Mouse (Mus musculus) megakaryocyte progenitor cell, adult 5-6 weeks (primary cell): ENCODE data around the gene Lamp2. TPM values are rescaled to one million over a fixed set of nuclear protein-coding genes. Genes with fewer than 3 reads are reported as not detected.
"Not testable (repeated sequence)": the region's sequence is repeated elsewhere in the genome, so short reads cannot be mapped to it uniquely, and the experiment has no call there.

ENCODE experiments used
- ATAC-seq: replicated peaks from 2 replicates; pipeline ENCODE4 v1.8.0; 2016; ENCODE audit warnings: mild to moderate bottlenecking, moderate TSS enrichment, inconsistent platforms; ENCODE audit not compliant: poor library complexity
- total RNA-seq, 2 experiments: library from RNA; stranded (forward) in 1 of 2; stranded (reverse) in 1 of 2; fragments of 157-497, 149-512 nt in 1 of 2; fragments of 200-1000 nt in 1 of 2; gene quantifications; 2 replicates each; pipeline versions ENCODE4 v1.2.3 to v1.2.4; 2015 to 2017

Gene Lamp2
- total RNA-seq (2015): 262 and 283 TPM in 2 replicates
- 159 and 183 TPM in 2 replicates for total RNA-seq (2017)

DNA sequence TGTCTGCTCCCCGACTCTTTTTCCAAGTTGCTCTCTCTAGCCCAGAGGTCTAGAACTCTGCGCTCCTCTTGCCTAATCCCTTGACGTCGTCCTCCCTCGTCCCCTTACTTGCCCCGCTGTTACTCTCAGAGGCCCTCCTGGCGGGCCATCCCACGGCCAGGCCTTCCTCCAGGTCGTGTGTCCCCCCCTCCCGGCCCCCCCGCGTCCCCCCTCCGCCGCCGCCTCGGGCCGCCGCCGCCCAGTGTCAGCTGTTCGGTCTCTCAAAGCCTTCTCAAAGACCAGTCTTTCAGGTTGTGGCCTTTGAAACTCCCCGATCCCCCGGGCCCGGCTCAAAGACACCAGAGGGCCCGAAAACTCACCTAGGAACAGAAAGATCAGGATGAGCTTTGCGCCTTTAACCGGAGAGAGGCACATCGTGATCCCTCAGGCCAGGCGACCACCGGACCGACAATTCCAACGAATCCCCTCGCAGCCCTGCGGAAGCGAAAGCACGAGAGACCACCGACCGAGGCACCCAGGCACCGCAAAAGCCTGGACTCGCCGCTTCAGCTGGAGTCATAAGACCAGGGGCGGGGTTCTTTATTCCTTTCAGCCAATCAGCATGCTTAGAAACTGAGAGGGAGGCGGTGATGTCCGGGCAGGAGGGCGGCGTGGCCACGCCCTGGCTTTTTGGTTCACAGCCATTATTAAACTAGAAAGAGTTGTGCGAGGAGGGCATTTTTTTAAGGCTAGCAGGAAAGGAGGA lies at the start of gene Lamp2:
Gene Lamp2, minus strand, starts transcription at position 565 of the 745 bp plus-strand sequence.
- peak; percentile 95 for ATAC-seq

DNA sequence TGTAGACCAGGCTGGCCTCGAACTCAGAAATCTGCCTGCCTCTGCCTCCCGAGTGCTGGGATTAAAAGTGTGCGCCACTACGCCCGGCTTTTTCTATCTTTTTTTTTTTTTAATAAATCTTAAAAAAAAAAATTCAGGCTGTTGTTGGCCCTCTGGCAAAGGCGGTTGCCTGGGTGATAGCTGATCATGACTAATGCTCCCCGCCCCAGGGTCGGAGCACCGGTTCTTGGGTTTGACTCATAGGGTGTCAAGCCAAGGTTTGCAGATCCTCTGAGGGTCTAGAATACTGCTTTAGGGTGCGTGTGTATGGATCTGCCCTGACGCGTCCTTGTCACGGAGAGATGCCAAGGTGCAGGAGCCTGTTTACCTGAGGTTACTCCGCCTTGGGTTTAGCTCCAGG lies 48.6 kb upstream of the Lamp2 start:
- no peak for ATAC-seq

DNA sequence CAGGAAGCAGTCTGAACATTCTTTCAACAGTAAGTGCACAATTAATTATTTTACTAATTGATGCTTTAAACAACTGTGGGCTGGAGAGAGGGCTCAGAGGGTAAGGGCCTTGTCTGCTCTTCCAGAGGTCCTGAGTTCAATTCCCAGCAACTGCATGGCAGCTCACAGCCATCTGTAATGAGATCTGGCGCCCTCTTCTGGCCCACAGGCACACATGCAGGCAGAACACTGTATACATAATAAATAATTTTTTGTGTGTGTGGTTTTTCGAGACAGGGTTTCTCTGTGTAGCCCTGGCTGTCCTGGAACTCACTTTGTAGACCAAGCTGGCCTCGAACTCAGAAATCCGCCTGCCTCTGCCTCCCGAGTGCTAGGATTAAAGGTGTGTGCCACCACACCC lies 45.9 kb upstream of the Lamp2 start:
- not testable (repeated sequence) for ATAC-seq

DNA sequence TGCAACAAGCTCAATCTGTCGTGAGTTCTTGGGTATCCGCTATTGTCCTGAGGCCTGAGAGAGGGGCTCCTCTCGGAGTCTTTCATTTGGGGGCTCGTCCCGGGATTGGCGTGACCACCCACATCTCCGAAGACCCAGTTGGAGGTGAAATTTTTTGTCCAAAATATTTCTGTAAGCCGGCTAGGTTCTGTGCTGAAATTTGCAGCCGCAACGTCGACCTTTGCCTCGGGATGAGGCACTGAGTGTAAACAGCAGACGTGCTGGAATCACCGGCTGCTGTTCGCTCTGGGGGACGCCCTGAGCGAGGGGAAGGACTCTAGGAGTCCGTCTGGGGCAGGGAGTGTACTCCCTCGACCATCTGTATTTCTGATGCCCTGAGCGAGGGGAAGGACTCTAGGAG lies 29.2 kb upstream of the Lamp2 start:
- not testable (repeated sequence) for ATAC-seq

DNA sequence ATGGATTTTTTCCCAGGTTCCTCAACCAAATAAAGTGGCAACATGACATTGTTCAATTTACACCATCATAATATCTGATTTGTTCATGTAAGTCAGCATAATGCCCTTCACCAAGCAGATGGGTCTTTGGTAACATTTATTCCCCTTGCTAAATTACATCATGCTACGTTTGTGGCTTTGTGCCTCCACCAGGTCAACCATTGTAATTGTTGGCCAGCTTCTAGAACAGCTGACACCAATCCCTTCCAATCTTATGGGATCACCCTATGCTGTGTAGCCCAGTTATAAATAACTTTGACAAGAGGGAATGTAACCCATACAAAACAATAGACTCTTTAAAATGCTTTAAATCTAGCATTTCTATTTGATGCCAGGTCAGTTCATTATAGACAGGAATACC lies 22.3 kb upstream of the Lamp2 start:
- ATAC-seq: no peak

DNA sequence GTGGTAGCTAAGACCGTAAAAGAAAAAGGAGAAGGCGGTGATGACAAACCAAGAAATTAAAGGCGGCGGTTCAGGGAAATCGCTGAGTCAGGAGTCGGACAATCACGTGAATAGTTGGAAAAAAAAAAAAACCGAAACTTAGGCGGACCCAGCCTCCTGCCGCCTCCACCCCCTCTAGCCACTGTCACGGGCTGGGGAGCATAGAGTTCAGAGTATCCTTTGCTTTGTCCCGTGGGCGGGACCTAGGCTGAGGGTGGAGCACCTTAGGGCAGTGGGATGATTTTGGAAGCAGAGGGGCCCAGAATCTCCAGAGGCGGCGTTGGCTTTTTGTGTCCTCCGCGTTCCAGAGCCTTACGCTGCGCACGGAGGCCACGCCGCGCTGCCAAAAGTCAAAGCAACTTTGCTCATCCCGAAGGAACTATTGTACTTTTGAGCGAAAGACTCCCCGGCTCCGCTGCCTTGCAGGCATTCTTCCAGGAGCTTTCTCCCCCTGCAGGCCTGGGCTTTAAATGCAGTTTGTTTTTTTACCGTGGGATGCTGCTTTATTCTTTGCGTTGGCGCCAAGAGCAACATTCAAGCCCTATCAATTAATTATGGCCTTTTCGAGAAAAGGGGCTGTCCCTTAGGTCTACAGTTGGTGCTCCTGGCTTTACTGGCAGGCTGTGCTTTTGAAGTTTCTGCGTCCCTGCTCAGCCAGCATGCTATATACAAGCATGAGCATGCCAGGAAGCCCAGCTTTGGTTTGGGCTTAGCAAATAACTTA lies 17.5 kb upstream of the Lamp2 start:
- peak; percentile 97 for ATAC-seq

DNA sequence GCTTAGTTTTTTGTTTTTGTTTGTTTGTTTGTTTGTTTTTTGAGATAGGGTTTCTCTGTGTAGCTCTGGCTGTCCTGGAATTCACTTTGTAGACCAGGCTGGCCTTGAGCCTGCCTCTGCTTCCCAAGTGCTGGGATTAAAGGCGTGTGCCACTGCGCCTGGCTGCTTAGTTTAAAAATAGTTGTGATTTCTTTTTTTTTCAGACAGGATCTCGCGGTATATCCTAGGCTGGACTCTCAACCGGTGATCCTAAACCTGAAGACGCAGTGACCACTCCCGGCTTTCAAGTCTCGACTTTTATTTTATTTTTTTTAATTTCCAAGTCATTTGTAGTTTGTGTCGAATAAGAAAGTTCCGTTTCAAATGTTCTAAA lies 16.9 kb upstream of the Lamp2 start:
- peak; percentile 40 for ATAC-seq

DNA sequence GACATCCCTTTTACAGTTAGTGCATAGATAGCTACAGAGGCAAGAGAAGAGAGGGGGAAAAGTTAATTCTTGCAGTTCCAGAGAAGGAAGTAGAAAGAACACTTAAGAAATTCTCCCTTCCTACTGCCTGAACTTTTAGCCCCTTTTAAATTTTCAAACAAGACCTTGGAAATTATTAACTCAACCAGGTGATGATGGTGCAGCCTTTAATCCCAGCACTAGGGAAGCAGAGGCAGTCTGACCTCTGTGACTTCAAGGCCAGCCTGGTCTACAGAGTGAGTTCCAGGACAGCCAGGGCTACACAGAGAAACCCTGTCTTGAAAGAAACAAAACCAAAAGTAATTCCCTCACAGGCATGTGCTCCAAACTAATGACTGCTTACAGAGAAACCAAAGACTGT lies 10.0 kb upstream of the Lamp2 start:
- no peak for ATAC-seq

DNA sequence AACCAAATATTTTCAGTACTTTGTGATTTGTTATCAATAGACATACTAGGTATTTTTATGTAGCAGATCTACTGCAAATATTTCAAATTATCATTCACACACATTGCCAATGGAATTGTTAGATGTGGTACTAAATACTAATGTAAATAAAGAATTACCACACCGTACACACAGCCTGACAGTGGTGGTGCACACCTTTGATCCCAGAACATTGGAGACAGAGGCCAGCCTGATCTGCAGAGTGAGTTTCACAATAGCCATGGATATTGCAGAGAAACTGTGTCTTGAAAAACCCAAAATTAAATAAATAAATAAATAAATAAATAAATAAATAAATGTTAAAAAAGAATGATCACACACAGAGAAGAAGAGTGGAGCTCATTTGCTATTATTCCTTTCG lies 6.9 kb upstream of the Lamp2 start:
- no peak for ATAC-seq

DNA sequence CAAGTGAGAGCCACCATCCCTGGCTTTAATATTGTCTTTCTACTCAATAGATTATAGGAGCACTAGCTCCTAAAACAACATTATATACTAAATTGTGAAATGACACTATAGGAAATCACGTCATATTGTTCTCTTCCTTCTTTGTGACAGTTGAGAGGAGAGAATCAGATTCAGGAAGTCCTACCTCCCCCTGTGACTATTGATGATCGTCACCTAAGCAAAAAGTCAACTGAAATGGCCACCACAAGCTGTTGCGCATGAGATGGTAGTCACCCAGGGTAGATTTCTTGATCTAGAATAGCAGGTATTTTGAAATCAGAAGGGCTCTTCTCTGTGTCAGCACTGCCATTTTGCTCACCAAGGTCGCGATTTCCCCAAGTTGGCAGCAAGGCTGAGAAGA lies 5.8 kb upstream of the Lamp2 start:
- ATAC-seq: peak; percentile 84

DNA sequence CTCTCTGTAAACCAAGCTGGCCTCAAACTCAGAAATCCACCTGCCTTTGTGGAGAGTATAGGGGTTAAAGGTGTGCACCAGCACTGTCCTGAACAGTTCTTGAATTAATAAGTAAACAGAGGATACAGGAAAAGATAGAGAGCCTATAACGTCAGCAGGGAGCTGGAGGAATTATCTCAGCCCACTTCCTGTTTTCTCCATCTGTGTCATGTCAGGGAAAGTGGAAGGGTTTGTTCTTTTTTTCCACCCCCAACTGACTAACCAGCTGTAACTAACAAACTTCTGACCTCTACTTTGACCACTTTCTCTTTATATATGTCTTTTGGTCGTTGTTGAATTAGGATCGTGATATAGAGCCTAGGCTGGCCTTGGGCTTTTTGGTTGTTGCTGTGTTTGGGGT lies 4.6 kb upstream of the Lamp2 start:
- peak; percentile 50 for ATAC-seq

DNA sequence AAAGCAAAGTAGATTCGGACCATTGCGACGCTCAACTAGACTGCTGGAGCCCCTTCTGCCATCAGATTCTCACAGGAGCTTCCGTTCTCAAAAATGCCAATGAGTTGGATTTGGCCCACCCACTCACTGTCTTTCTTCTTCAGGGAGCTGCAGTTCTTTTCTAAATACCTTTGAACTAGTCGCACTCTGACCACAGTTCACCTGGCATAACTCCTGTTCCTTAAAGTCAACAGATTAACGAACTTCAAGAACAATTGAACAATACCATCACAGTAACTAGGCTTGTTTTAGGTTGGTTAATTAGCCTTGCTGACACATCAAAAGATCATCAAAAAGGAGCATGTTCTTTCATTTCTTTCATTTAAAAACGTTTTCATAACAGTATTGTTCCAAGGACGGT lies 2.8 kb upstream of the Lamp2 start:
- no peak for ATAC-seq

DNA sequence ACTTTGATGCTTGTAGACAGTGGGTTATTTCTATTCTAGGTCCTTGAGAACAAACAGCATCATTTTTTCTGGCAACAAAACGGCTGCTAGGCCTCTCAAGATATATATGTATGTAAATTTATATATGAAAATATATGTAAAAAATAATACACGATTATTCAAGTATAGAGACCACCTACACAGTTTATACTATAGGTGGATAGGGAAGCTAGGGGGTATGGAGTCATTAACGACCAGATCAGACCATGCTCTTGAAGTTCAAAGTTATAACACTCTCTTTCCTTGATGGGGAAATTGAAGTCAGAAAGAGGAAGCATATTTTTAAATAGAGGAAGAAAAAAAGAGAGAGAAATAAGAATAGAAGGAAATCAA lies 367 bp upstream of the Lamp2 start:
- ATAC-seq: 0 out of 2 replicates have a peak, but pooled peaks have one; percentile 20

DNA sequence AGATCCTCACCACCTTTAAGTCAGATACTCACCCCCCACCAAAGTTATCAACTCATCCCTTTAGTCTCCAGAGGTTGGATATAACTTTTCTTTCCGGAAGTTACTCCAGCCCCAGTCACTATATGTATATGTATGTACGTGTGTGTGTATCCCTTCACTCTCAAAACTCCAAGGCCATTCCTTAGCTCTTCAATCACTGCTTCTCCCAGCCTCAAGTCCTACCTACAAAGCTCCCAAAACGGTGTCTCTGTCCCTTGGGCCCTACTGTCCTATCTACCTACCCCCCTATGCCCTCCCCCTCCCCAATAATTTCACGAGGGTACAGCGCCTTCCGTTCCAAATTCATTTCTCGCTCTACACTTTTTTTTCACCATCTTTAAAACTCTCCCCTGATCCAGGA lies 780 bp downstream of the Lamp2 start:
- no peak for ATAC-seq

DNA sequence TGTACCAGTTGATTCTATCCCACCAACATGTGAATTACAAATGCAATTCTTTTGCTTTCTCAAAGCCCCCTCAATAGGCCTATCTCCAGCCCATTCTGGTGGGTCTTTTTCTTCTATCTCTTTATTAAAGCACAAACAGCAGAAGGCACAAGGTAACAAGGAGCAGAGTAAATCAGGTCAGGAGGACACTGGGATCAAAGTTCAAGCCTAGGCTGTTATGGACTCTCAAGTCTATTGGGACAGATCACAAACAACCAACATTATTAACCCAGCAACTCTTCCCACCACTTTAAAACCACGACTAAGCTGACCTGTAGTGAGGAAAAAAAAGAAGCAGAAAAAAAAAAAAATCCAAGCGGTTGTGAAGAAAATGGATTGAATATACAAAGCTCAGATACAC lies 1.4 kb downstream of the Lamp2 start:
- no peak for ATAC-seq

DNA sequence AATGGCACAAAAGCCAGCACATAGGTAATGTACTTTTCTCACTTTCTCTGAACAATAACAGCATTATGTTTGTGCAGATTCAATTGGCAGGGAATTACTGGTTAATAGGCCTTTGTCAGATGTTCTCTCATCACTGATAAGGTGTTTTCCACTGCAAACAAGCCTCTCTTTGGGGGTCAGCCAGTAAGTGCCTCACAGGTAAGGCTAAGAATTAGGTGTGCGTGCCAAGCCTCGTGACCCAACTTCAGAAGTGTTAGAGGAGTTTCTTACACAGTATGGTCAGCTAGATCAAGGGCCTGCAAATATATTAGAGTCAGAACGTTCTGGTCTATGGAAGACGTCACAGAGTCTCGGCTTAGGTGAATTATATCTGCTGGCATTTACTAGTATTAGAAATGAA lies 2.3 kb downstream of the Lamp2 start:
- ATAC-seq: no peak

DNA sequence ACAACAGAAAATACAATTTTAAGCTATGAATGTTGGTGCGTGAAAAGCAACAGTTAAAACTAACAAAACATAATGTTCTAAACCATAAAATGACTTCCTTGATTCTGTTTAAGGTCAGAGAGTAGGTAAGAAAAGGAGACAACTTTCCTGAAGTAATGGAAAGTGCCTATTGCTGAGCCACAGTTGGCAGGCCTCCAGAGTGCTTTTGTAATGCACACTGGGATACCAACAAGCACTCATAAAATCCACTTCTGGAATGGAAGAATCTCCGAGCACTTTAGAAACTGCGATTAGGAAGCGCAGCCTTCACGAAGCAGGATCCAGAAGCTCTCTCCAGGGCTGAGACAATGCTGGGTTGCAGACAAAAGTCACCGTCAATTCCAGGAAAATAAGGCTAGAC lies 5.8 kb downstream of the Lamp2 start:
- no peak for ATAC-seq

DNA sequence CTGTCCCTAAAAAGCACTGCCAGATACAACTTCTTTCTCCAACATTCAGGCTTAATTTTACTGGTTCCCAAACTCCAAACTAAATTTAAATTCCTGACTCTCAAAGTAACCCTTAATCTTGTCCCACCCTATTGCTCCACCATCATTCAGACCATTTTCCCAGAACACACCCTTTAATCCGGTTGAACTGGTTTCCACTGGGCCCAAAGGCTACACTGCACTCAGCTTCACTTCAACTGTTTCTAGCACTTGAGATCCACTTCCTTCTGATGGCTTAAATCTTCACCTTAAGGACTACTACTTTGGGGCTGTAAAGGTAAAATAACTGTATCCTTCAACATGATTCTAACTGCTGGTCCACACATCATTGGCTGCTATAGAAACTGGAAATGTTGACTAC lies 10.5 kb downstream of the Lamp2 start:
- no peak for ATAC-seq

DNA sequence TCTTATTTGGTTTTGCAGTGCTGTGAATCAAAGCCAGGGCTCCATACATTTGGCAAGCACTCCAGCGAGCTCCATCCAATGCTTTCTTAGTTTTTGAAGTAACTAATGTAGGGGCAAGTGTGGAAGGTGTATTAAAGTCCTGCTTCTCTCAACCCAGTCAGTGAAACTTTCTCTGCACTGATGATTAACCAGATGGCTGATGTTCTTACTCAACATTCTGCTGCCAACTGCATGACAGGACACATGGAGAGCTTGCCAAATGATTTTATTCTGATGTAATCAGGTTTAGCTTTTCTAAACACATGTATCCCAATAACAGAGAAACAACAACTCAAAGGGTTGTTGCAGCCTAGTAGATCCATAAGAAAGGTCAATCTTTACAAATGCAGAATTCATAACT lies 13.8 kb downstream of the Lamp2 start:
- no peak for ATAC-seq

DNA sequence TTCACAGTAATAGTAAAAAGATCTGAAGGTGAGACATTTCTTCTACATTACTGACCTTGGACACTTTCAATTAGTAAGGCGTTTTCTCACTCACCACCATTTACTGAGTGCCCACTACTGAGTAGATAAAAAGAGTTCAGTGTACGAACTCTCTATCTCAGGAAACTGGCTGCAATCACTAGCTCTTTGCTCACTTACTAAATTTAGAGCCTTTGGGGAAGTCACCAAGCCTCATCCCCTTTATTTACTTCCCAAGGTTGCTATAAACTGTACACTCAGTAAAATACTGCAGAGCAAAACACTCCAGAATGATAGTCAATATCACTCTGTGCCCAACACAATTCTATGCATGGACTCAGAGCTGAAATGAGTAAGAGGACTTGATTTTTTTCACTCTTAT lies 16.6 kb downstream of the Lamp2 start:
- ATAC-seq: no peak

DNA sequence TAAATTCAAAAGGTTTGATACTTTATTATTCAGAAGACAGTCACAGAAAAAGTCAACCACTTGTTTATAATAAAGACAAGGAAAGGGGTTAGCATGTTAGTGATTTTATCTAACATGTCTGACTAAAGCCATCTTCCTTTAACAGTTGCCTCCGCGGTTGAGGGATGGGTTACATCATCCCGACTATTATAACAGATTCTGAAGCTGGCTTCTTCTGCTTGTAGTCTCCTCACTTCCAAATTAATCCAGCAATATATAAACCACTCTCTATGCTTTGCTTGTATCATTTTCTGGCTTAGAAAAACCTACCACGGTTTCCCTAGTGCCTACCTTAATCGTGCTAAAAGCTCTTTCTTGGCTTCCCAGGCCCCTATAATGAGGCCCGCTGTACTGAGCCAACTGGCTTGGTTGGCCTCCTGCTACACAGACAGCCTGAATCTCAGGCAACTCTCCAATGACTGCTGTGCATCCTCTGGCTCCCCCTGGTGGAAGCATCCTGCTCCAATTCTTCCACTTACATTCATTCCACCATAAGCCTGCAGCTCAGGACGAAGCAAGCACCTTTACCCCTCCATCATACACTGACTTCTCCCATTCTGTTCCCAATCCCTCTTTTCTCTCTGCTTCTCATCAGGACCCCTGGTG lies 18.0 kb downstream of the Lamp2 start:
- peak; percentile 90 for ATAC-seq

DNA sequence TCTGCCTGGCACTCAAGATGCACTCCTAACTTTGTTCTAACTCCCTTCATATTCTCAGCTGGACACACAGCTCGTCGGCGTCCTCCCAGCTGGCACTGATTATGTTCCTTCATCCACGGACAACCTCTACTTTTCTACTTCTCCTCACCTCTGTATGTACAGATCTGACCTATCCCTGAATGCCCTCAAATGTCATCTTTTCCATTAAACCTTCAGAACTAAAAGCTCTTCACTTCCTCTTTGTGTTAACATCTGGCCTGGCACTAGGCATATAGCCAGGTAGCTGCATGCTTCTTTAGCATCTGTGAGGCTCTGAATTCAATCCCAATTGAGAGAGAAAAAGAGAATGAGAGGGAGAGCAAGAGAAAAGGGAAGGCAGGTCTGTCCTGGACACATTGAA lies 26.8 kb downstream of the Lamp2 start:
- no peak for ATAC-seq
